Mouse (Mus musculus): ENCODE data around the gene E2f1. TPM values are rescaled to one million over a fixed set of nuclear protein-coding genes. Genes with fewer than 3 reads are reported as not detected.
A peak's percentile ranks its signal among the peaks of the same experiment; 100 is the strongest.

Gene E2f1
- polyA plus RNA-seq, 1 experiment from 2014 or later: 21.3 TPM

- Histone ChIP-seq H3K4me3 (ENCODE audit: low read length) (peak overlapping the region; percentile 48), H3K27me3 (ENCODE audit: control insufficient read depth, insufficient read depth, low read depth, low read length) (peaks cover 14% of the 10 kb centered on the region), H3K36me3 (ENCODE audit: control insufficient read depth, insufficient read depth, low read length) (no peaks in the 10 kb centered on the region), H3K4me2 (ENCODE audit: low read depth, low read length) (peak overlapping the region; percentile 95), H3K4me1 (replicated peaks; ENCODE audit: control insufficient read depth, insufficient read depth, low read length) (peaks cover 20% of the 10 kb centered on the region), H3K27ac (ENCODE audit: low read length) (no peak overlapping the region), H3K9ac (ENCODE audit: low read length) (peak overlapping the region; percentile 59), H3K9me3 (ENCODE audit: control insufficient read depth, low read length) (no peaks in the 10 kb centered on the region)
- ATAC-seq (ENCODE audit: low read depth): peak; percentile 71
- WGBS: 3% methylated on average over 47 of the region's 48 CpGs
These were observed 20.4 kb downstream of the E2f1 start for GRCm38 (mm10) chr2:154549127-154549885.

GRCm38 (mm10) chr2:154548688-154549087 lies 21.0 kb downstream of the E2f1 start:
- Histone ChIP-seq H3K4me3 (ENCODE audit: low read length) (no peak overlapping the region), H3K9ac (ENCODE audit: low read length) (no peak overlapping the region), H3K4me1 (replicated peaks; ENCODE audit: control insufficient read depth, insufficient read depth, low read length) (peaks cover 20% of the 10 kb centered on the region), H3K4me2 (ENCODE audit: low read depth, low read length) (no peak overlapping the region), H3K27ac (ENCODE audit: low read length) (no peak overlapping the region), H3K27me3 (ENCODE audit: control insufficient read depth, insufficient read depth, low read depth, low read length) (peaks cover 14% of the 10 kb centered on the region), H3K9me3 (ENCODE audit: control insufficient read depth, low read length) (no peaks in the 10 kb centered on the region), H3K36me3 (ENCODE audit: control insufficient read depth, insufficient read depth, low read length) (no peaks in the 10 kb centered on the region)
- ATAC-seq (ENCODE audit: low read depth): no peak
- WGBS: 44% methylated on average over 3 of the region's 3 CpGs

- H3K27ac ChIP-seq (ENCODE audit: low read length): no peak within 1 kb of the TSS
- H3K36me3 ChIP-seq (ENCODE audit: control insufficient read depth, insufficient read depth, low read length): no peaks in the 10 kb centered on the region
- peaks cover 9% of the 10 kb centered on the region for H3K4me1 ChIP-seq (replicated peaks; ENCODE audit: control insufficient read depth, insufficient read depth, low read length)
- 88% methylated on average over 10 of the region's 10 CpGs for WGBS
- no peaks in the 10 kb centered on the region for H3K9me3 ChIP-seq (ENCODE audit: control insufficient read depth, low read length)
- no peak within 1 kb of the TSS for H3K9ac ChIP-seq (ENCODE audit: low read length)
- ATAC-seq (ENCODE audit: low read depth): no peak
- no peak within 1 kb of the TSS for H3K4me2 ChIP-seq (ENCODE audit: low read depth, low read length)
- H3K27me3 ChIP-seq (ENCODE audit: control insufficient read depth, insufficient read depth, low read depth, low read length): peaks cover 12% of the 10 kb centered on the region
- H3K4me3 ChIP-seq (ENCODE audit: low read length): no peak within 1 kb of the TSS
These were observed 23.0 kb downstream of the E2f1 start, which contains the start of gene 1700003F12Rik for GRCm38 (mm10) chr2:154546711-154547110. Gene 1700003F12Rik, plus strand, starts transcription at chr2:154547085.

- Histone ChIP-seq H3K27ac (ENCODE audit: low read length) (no peak overlapping the region), H3K4me1 (replicated peaks; ENCODE audit: control insufficient read depth, insufficient read depth, low read length) (no peaks in the 10 kb centered on the region), H3K36me3 (ENCODE audit: control insufficient read depth, insufficient read depth, low read length) (no peaks in the 10 kb centered on the region), H3K27me3 (ENCODE audit: control insufficient read depth, insufficient read depth, low read depth, low read length) (no peaks in the 10 kb centered on the region), H3K4me3 (ENCODE audit: low read length) (no peak overlapping the region), H3K4me2 (ENCODE audit: low read depth, low read length) (no peak overlapping the region), H3K9ac (ENCODE audit: low read length) (no peak overlapping the region), H3K9me3 (ENCODE audit: control insufficient read depth, low read length) (no peaks in the 10 kb centered on the region)
- no peak; the same call in 1 of the 2 replicates for ATAC-seq (ENCODE audit: low read depth)
- WGBS: 82% methylated on average over 9 of the region's 9 CpGs
These were observed 25.9 kb downstream of the E2f1 start for GRCm38 (mm10) chr2:154543567-154544347.

- no peak for ATAC-seq (ENCODE audit: low read depth)
- Histone ChIP-seq H3K9ac (ENCODE audit: low read length) (no peak overlapping the region), H3K27ac (ENCODE audit: low read length) (no peak overlapping the region), H3K4me2 (ENCODE audit: low read depth, low read length) (no peak overlapping the region), H3K36me3 (ENCODE audit: control insufficient read depth, insufficient read depth, low read length) (no peaks in the 10 kb centered on the region; the same call in 1 of the 2 replicates), H3K27me3 (ENCODE audit: control insufficient read depth, insufficient read depth, low read depth, low read length) (no peaks in the 10 kb centered on the region), H3K9me3 (ENCODE audit: control insufficient read depth, low read length) (no peaks in the 10 kb centered on the region), H3K4me1 (replicated peaks; ENCODE audit: control insufficient read depth, insufficient read depth, low read length) (no peaks in the 10 kb centered on the region), H3K4me3 (ENCODE audit: low read length) (no peak overlapping the region)
- whole genome bisulfite sequencing: 80% methylated on average over 2 of the region's 2 CpGs
These were observed 28.1 kb downstream of the E2f1 start for GRCm38 (mm10) chr2:154541630-154542029.

GRCm38 (mm10) chr2:154539720-154540119 lies 30.0 kb downstream of the E2f1 start:
- H3K9me3 ChIP-seq (ENCODE audit: control insufficient read depth, low read length): no peaks in the 10 kb centered on the region
- no peak overlapping the region for H3K4me2 ChIP-seq (ENCODE audit: low read depth, low read length)
- ATAC-seq (ENCODE audit: low read depth): no peak
- H3K27me3 ChIP-seq (ENCODE audit: control insufficient read depth, insufficient read depth, low read depth, low read length): no peaks in the 10 kb centered on the region
- H3K9ac ChIP-seq (ENCODE audit: low read length): no peak overlapping the region
- no peaks in the 10 kb centered on the region for H3K4me1 ChIP-seq (replicated peaks; ENCODE audit: control insufficient read depth, insufficient read depth, low read length)
- peaks cover 9% of the 10 kb centered on the region for H3K36me3 ChIP-seq (ENCODE audit: control insufficient read depth, insufficient read depth, low read length)
- no peak overlapping the region for H3K27ac ChIP-seq (ENCODE audit: low read length)
- WGBS: 80% methylated on average over 3 of the region's 3 CpGs
- no peak overlapping the region for H3K4me3 ChIP-seq (ENCODE audit: low read length)

- Histone ChIP-seq H3K9ac (ENCODE audit: low read length) (no peak overlapping the region), H3K9me3 (ENCODE audit: control insufficient read depth, low read length) (no peaks in the 10 kb centered on the region), H3K4me3 (ENCODE audit: low read length) (no peak overlapping the region), H3K27me3 (ENCODE audit: control insufficient read depth, insufficient read depth, low read depth, low read length) (no peaks in the 10 kb centered on the region), H3K36me3 (ENCODE audit: control insufficient read depth, insufficient read depth, low read length) (peaks cover 9% of the 10 kb centered on the region), H3K4me1 (replicated peaks; ENCODE audit: control insufficient read depth, insufficient read depth, low read length) (no peaks in the 10 kb centered on the region), H3K4me2 (ENCODE audit: low read depth, low read length) (no peak overlapping the region), H3K27ac (ENCODE audit: low read length) (no peak overlapping the region)
- ATAC-seq (ENCODE audit: low read depth): 0 out of 2 replicates have a peak, but pooled peaks have one; percentile 32
- WGBS: 37% methylated on average over 3 of the region's 3 CpGs
These were observed 31.0 kb downstream of the E2f1 start for GRCm38 (mm10) chr2:154538710-154539109.

GRCm38 (mm10) chr2:154538310-154538709 lies 31.4 kb downstream of the E2f1 start:
- Histone ChIP-seq H3K9ac (ENCODE audit: low read length) (no peak overlapping the region), H3K27ac (ENCODE audit: low read length) (no peak overlapping the region)
- WGBS: 52% methylated on average over 2 of the region's 2 CpGs

GRCm38 (mm10) chr2:154534704-154535270 lies 34.9 kb downstream of the E2f1 start:
- H3K27ac ChIP-seq (ENCODE audit: low read length): no peak overlapping the region
- H3K4me1 ChIP-seq (replicated peaks; ENCODE audit: control insufficient read depth, insufficient read depth, low read length): no peaks in the 10 kb centered on the region
- H3K9ac ChIP-seq (ENCODE audit: low read length): no peak overlapping the region
- ATAC-seq (ENCODE audit: low read depth): no peak
- 93% methylated on average over 12 of the region's 12 CpGs for WGBS
- H3K36me3 ChIP-seq (ENCODE audit: control insufficient read depth, insufficient read depth, low read length): peaks cover 18% of the 10 kb centered on the region
- H3K9me3 ChIP-seq (ENCODE audit: control insufficient read depth, low read length): no peaks in the 10 kb centered on the region
- no peak overlapping the region for H3K4me3 ChIP-seq (ENCODE audit: low read length)
- H3K4me2 ChIP-seq (ENCODE audit: low read depth, low read length): no peak overlapping the region
- no peaks in the 10 kb centered on the region for H3K27me3 ChIP-seq (ENCODE audit: control insufficient read depth, insufficient read depth, low read depth, low read length)

More at GRCm38 (mm10) chr2:154538310-154538709, 31.4 kb downstream of the E2f1 start:
- no peak for ATAC-seq (ENCODE audit: low read depth)
- H3K4me3 ChIP-seq (ENCODE audit: low read length): no peak overlapping the region
- no peaks in the 10 kb centered on the region for H3K4me1 ChIP-seq (replicated peaks; ENCODE audit: control insufficient read depth, insufficient read depth, low read length)
- no peak overlapping the region for H3K4me2 ChIP-seq (ENCODE audit: low read depth, low read length)
- H3K27me3 ChIP-seq (ENCODE audit: control insufficient read depth, insufficient read depth, low read depth, low read length): no peaks in the 10 kb centered on the region
- no peaks in the 10 kb centered on the region for H3K9me3 ChIP-seq (ENCODE audit: control insufficient read depth, low read length)
- H3K36me3 ChIP-seq (ENCODE audit: control insufficient read depth, insufficient read depth, low read length): peaks cover 9% of the 10 kb centered on the region
